Mouse (Mus musculus) limb, embryonic 14.5 days (tissue): ENCODE data around the gene Zswim8. TPM values are rescaled to one million over a fixed set of nuclear protein-coding genes. Genes with fewer than 3 reads are reported as not detected.
A peak's percentile ranks its signal among the peaks of the same experiment; 100 is the strongest.

Experiments
- ATAC-seq: fragments of 200-750 bp; cut with Nextera tagmentation; 2 replicates; pipeline ENCODE4 v1.8.0; 2017; ENCODE audit warnings: low read depth, moderate number of reproducible peaks, moderate TSS enrichment; ENCODE audit not compliant: low FRiP score
- DNase-seq: peaks from one replicate; pipeline ENCODE4 v3.0.0-alpha.2; 2015; ENCODE audit warnings: low spot score
- H3K27ac ChIP-seq: fragments of 300-500 bp; sonication (generic); replicated peaks from 2 replicates; pipeline ENCODE4 v1.5.1; 2014; ENCODE audit warnings: low read depth, mild to moderate bottlenecking, low read length, moderate library complexity, mixed read lengths
- H3K27me3 ChIP-seq: fragments of 300-500 bp; sonication (generic); 2 replicates; pipeline ENCODE4 v1.6.1; 2014; ENCODE audit warnings: low read length, mixed read lengths; ENCODE audit not compliant: control insufficient read depth, insufficient read depth
- H3K36me3 ChIP-seq: fragments of 300-500 bp; sonication (generic); 2 replicates; pipeline ENCODE4 v1.6.1; 2014; ENCODE audit warnings: mild to moderate bottlenecking, low read length, moderate library complexity, mixed read lengths; ENCODE audit not compliant: control insufficient read depth, insufficient read depth
- H3K4me1 ChIP-seq: fragments of 300-500 bp; sonication (generic); 2 replicates; pipeline ENCODE4 v1.6.1; 2014; ENCODE audit warnings: antibody characterized with exemption, low read length, mixed read lengths; ENCODE audit not compliant: control insufficient read depth, insufficient read depth
- H3K4me2 ChIP-seq: fragments of 300-500 bp; sonication (generic); replicated peaks from 2 replicates; pipeline ENCODE4 v1.6.1; 2014; ENCODE audit warnings: low read depth, mild to moderate bottlenecking, low read length, moderate library complexity; ENCODE audit not compliant: severe bottlenecking
- H3K4me3 ChIP-seq: fragments of 300-500 bp; sonication (generic); replicated peaks from 2 replicates; pipeline ENCODE4 v1.5.1; 2014; ENCODE audit warnings: low read length
- H3K9ac ChIP-seq: fragments of 300-500 bp; sonication (generic); 2 replicates; pipeline ENCODE4 v1.6.1; 2014; ENCODE audit warnings: mild to moderate bottlenecking, low read depth, low read length, moderate library complexity; ENCODE audit not compliant: severe bottlenecking
- H3K9me3 ChIP-seq: fragments of 300-500 bp; sonication (generic); 2 replicates; pipeline ENCODE4 v1.6.1; 2016; ENCODE audit warnings: low read length; ENCODE audit not compliant: control insufficient read depth
- POLR2A ChIP-seq: fragments of 200-500 bp; IDR thresholded peaks from 2 replicates; pipeline ENCODE4 v1.8.0; 2012; ENCODE audit warnings: inconsistent platforms, mild to moderate bottlenecking, moderate library complexity, borderline replicate concordance; ENCODE audit not compliant: insufficient read depth, insufficient read length; ENCODE audit errors: extremely low read depth
- WGBS: fragments of 180-500 bp; shearing (Covaris S2); extraction: QIAGEN DNeasy Blood & Tissue Kit; methylation state at CpG from one replicate; pipeline ENCODE4 v1.1.7; 2014; 5-methylcytosine and 5-hydroxymethylcytosine counted together
- polyA plus RNA-seq, 2 experiments: library from polyadenylated mRNA; depleted of rRNA in 1 of 2; stranded (reverse) in 1 of 2; unstranded in 1 of 2; fragments of >200 nt; fragmentation: Nextera tagmentation in 1 of 2; extraction: Ambion mirVana in 1 of 2; gene quantifications; 2 replicates each; pipeline versions ENCODE4 v1.2.1 to v1.2.3; 2012 to 2014

The Zswim8 gene
- polyA plus RNA-seq, 2 experiments, result 38.9 to 195 TPM

DNA sequence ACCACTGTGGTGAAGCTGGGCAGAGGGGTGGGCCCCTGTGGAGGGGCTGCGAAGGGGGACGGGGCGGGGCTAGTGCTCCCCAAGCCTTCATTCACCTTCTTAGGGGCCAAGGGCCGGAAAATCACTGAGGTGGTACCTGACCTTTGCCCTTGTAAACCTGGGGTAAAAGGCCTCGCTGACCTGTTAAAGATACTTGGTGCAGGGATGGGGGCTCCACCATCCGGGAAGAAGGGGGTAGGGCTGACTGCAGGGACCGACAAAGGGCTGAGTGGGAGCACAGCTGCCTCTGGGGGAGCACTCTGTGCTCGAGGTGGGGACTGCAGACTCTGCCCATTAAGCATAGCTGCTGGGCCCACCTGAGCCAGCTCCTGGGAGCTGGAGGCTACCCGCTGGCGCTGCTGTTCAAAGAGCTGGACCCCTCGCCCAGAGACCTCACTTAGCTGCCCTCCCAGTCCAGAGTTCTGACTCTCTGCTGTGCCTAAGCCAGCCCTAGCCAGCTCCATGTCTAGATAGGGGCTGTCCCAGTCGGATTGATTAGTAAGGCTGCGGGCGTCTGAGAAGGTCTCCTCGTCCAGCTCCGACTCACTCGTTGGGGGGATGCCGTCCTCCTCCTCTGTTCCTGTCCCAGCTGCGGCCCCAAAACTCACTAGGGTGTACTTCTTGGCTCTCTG, 45.6 kb upstream of the Zswim8 start:
- DNase-seq, result no peak
- peak overlapping the region; percentile 85 for H3K4me2 ChIP-seq
- no peaks in the 10 kb centered on the region for H3K27me3 ChIP-seq
- WGBS, result 11% methylated on average over 18 of the region's 19 CpGs
- peak overlapping the region; percentile 74 for H3K4me3 ChIP-seq
- peak overlapping the region; percentile 81 for H3K9ac ChIP-seq
- H3K36me3 ChIP-seq, result no peaks in the 10 kb centered on the region
- no peak for ATAC-seq
- peaks cover 26% of the 10 kb centered on the region for H3K4me1 ChIP-seq
- peak overlapping the region; percentile 94 for H3K27ac ChIP-seq
- no peak for TF ChIP-seq POLR2A
- no peaks in the 10 kb centered on the region for H3K9me3 ChIP-seq

DNA sequence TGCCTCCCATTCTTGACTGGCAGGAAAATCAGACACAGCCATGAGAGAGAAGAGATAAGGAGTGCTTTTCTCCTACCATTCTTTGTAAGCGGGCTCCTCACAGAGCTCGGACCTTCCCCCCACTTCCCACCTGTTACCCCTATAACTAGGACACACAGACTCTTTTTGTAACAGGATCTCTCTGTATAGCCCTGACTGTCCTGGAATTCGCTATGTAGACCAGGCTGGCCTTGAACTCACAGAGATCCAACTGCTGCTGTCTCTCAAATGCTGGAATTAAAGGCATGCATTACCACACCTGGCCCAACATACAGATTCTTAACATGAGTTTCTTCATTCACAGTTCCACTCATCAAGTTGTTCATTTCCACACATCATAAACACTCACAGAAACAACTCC, 44.6 kb upstream of the Zswim8 start:
- no peak for TF ChIP-seq POLR2A
- 83% methylated on average over 3 of the region's 3 CpGs for WGBS
- ATAC-seq, result no peak

DNA sequence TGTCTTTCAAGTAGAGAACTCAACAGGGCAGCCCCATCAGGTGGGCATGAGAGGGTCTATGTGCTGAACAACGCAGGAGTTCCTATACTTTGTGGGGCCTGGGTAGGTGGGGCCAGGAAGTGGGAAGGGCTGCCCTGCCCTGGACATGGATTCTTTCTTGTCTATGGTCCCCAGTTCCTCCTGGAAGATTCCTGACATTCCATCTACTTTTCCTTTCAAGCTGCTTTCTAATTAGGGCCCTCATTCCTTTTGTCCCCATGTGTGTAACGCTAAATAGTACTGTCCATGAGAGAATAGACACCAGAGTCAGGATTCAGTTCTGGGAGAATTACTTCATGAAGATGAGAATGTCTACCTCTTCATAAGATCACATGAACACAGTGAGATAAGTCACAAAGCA, 43.8 kb upstream of the Zswim8 start:
- H3K27me3 ChIP-seq, result no peaks in the 10 kb centered on the region
- H3K4me2 ChIP-seq, result peak overlapping the region; percentile 17; the same call in 1 of the 2 replicates
- no peak for ATAC-seq

More for the DNA sequence above, 44.6 kb upstream of the Zswim8 start:
- H3K4me1 ChIP-seq, result peaks cover 26% of the 10 kb centered on the region
- no peaks in the 10 kb centered on the region for H3K36me3 ChIP-seq
- peak overlapping the region; percentile 85; the same call in 1 of the 2 replicates for H3K4me2 ChIP-seq
- peak overlapping the region; percentile 74 for H3K4me3 ChIP-seq
- peak overlapping the region; percentile 81; the same call in 1 of the 2 replicates for H3K9ac ChIP-seq
- H3K27me3 ChIP-seq, result no peaks in the 10 kb centered on the region
- no peak for DNase-seq
- no peaks in the 10 kb centered on the region for H3K9me3 ChIP-seq
- no peak overlapping the region for H3K27ac ChIP-seq

DNA sequence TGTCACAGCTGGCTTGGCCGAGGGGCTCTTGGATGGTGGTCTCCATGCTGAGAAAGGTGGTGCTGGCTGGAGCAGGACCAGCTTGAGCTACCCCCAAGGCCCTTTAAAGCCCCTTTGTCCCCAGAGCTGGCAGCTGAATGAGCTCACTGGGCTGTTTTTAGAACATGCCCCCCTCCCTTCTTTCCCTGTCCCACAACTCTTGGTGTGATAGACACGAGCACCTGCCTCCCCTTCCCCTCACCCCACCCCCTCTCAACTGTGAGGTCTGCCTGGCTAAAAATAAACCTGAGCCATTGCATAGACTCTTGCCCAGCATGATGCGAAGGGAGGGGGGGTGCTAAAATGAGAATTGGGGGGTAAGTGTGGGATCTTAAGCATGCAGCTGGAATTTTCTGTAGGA, 42.9 kb upstream of the Zswim8 start:
- peaks cover 26% of the 10 kb centered on the region for H3K4me1 ChIP-seq
- H3K36me3 ChIP-seq, result no peaks in the 10 kb centered on the region
- H3K27ac ChIP-seq, result peak overlapping the region; percentile 69
- TF ChIP-seq POLR2A, result no peak
- ATAC-seq, result peak; percentile 65
- peak; percentile 61 for DNase-seq
- 39% methylated on average over 3 of the region's 3 CpGs for WGBS
- peak overlapping the region; percentile 17; the same call in 1 of the 2 replicates for H3K4me2 ChIP-seq
- H3K9ac ChIP-seq, result peak overlapping the region; percentile 37
- H3K9me3 ChIP-seq, result no peaks in the 10 kb centered on the region
- no peaks in the 10 kb centered on the region for H3K27me3 ChIP-seq
- peak overlapping the region; percentile 15; the same call in 1 of the 2 replicates for H3K4me3 ChIP-seq

More for the DNA sequence above, 43.8 kb upstream of the Zswim8 start:
- DNase-seq, result no peak
- Histone ChIP-seq H3K4me3 (peak overlapping the region; percentile 15; the same call in 1 of the 2 replicates), H3K9me3 (no peaks in the 10 kb centered on the region), H3K9ac (no peak overlapping the region), H3K27ac (peak overlapping the region; percentile 69; the same call in 1 of the 2 replicates), H3K36me3 (no peaks in the 10 kb centered on the region), H3K4me1 (peaks cover 26% of the 10 kb centered on the region)
- 64% methylated on average over 2 of the region's 2 CpGs for WGBS
- TF ChIP-seq POLR2A, result no peak

DNA sequence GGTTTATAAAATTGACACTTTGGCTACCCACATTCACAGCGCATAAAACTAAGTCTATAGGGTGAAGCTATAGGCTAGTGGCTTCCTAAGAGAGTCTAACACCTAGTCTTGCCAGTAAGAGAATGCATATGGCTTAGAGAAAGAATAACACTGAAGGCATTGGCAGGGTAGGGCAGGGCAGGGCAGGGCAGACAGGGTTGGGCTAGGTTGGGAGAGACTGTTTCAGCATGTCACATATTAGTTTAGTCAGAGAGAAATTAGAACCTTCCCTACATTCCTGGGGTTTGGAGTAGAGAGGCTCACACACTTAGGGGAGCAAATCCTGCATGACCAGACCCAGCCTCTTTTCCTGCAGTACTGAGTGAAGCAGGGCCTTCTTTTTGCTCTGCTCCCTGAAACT, 39.9 kb upstream of the Zswim8 start:
- ATAC-seq, result no peak
- WGBS, result 82% methylated on average over 1 of the region's 1 CpGs

More for the DNA sequence above, 39.9 kb upstream of the Zswim8 start:
- no peak for DNase-seq
- H3K4me3 ChIP-seq, result no peak overlapping the region
- H3K4me1 ChIP-seq, result peaks cover 14% of the 10 kb centered on the region
- no peaks in the 10 kb centered on the region for H3K27me3 ChIP-seq
- H3K27ac ChIP-seq, result no peak overlapping the region
- H3K9ac ChIP-seq, result no peak overlapping the region
- no peaks in the 10 kb centered on the region for H3K36me3 ChIP-seq
- TF ChIP-seq POLR2A, result no peak
- H3K9me3 ChIP-seq, result no peaks in the 10 kb centered on the region
- H3K4me2 ChIP-seq, result no peak overlapping the region
